Mouse (Mus musculus) spleen, postnatal 10 days (tissue): Measurements from ENCODE around the gene Aak1.
"Not testable (repeated sequence)": the region's sequence is repeated elsewhere in the genome, so short reads cannot be mapped to it uniquely, and the experiment has no call there.

Experiments used
- DNase-seq, 2 experiments: peaks; one replicate each; pipeline ENCODE4 v3.0.0; 2021 to 2022; ENCODE audit warnings: low spot score in 2 of 2

Aak1 gene

DNA sequence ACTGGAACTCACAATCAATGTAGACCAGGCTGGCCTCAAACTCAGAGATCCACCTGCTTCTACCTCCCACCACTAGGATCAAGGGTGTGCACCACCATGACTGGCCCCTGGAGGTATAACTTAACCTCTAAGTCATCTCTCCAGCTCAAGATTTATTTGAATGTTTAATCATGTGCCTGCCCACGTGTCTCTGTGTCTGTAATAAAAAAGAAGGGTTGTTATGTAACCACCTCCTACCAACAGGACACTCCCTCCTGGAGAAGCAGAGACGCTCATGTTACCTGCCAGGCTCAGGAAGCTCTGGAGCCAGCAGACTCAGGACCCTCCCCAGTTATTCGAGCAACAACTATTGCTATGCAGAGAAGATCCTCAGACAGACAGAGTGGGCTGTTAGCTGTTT is 7.4 kb upstream of the Aak1 start:
- DNase-seq = no peak

- no peak for DNase-seq
Observed at GRCm38 (mm10) chr6:86843636-86844035, 5.7 kb upstream of the Aak1 start.

GRCm38 (mm10) chr6:86846467-86846866 is 2.9 kb upstream of the Aak1 start:
- no peak for DNase-seq

DNA sequence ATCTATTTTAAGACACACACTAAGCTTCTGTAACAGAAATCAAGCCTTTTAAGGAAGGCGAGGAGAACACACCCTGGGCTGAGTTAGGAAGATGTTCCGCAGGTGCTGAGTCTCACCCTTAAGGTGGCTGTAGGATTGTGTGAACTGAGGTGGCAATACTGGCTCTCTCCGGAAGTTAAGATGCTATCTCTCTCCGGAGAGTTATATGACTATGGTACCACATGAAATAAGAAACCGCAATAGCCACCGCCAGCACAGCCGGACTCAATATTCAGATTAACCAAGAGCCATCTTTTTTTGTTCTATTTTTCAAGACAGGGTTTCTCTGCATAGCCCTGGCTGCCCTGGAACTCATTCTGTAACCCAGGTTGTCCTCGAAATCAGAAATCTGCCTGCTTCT is 1.5 kb upstream of the Aak1 start:
- DNase-seq = no peak

DNA sequence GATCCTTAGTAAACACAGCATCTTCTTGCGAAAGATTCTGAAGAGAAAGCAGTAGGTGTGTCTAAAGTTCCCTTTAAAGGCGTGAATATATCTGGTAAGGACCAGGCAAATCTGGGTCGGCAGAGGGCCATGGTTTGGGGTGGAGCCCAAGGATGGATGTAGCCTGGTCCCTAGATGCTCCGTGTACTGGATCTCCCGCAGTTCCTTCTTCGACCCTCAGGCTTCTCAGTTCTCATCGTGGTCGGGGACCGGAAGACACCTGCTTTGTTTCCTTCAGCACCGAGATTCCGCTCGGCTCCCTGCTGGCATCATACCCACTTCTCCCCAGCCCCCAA is 770 bp upstream of the Aak1 start:
- DNase-seq = no peak

GRCm38 (mm10) chr6:86849692-86850445 is 552 bp downstream of the Aak1 start:
- DNase-seq = peak in 1 of 2 experiments; percentile 61

- no peak for DNase-seq
Observed at GRCm38 (mm10) chr6:86850588-86850987, 1.3 kb downstream of the Aak1 start.

DNA sequence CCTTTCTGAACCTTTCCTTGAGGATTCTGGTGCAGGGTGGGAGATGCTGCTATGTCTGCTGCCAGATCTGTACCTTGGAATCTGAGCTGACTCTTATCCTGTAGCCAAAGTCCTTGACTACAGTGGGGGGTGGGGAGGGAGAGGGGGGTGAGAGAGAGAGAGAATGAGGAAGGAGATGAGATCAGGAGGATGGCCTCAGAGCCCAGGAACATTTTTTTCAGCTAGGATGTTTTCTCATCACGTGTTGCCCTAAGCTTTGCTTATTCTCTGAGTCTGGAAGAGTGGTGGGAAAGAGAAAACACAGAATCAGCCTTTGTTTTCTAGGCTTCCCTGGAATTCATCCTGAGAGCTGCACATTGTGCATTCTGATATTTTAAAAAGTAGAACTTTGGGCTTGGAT is 2.2 kb downstream of the Aak1 start:
- no peak for DNase-seq

GRCm38 (mm10) chr6:86853928-86854327 is 4.6 kb downstream of the Aak1 start:
- no peak for DNase-seq

DNA sequence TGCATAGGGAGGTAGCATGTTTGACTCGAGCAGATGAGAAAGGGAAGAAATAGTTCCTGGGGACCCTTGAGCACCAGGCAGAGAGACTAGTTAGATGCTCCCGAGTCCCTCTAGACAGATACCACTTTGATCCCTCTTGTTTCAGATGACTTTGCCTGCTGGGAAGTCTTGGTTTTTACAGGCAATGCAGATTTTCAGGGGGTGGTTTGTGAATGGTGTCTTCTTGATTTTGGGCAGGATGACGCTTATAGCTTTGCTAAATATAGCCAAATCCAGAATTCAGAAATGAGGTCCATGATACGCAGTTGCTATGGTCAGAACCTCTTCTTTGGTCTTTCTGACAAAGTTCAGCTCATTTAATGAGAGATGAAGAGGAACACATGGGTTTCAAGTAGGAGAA is 5.6 kb downstream of the Aak1 start:
- DNase-seq = no peak

- DNase-seq = no peak
Observed at GRCm38 (mm10) chr6:86858606-86859005, 9.3 kb downstream of the Aak1 start.

GRCm38 (mm10) chr6:86860732-86861463 is 11.6 kb downstream of the Aak1 start:
- DNase-seq = no peak

DNA sequence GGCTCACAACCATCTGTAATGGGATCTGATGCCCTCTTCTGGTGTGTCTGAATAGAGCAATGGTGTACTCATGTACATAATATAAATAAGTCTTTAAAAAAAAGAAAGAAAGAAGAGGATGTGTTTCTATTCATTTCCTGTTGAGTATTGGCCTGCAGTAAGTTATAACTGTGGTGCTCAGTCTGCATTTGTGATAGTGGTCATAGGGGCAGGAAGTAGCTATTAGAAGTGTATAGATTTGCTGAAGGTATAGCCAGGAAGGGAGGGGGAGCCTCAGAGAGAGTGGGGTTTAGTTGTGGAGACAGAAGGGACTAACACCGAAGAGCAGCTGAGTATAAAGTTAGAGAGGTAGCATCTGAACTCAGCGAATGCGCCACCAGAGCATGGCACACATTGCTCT is 15.0 kb downstream of the Aak1 start:
- DNase-seq = no peak

DNA sequence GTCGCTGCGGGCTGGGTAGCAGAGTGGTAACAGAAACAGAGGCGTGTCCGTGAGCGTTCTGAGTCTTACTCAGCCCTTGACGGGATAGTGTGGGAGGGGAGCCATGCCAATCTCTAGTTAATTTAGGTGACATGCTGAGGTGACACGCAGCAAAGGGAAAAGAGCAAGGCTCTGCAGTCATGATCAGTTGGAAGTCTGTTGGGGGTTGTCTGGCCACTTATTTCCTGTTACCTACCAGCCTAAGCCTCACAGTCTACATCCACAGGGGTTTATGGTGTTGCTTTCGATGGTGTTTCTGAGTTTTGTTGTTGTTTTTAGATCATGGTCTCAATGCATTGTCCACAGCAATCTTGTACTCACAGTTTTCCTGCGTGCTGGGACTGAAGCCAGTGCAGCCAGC is 21.0 kb downstream of the Aak1 start:
- no peak for DNase-seq

GRCm38 (mm10) chr6:86871783-86872182 is 22.5 kb downstream of the Aak1 start:
- no peak for DNase-seq

DNA sequence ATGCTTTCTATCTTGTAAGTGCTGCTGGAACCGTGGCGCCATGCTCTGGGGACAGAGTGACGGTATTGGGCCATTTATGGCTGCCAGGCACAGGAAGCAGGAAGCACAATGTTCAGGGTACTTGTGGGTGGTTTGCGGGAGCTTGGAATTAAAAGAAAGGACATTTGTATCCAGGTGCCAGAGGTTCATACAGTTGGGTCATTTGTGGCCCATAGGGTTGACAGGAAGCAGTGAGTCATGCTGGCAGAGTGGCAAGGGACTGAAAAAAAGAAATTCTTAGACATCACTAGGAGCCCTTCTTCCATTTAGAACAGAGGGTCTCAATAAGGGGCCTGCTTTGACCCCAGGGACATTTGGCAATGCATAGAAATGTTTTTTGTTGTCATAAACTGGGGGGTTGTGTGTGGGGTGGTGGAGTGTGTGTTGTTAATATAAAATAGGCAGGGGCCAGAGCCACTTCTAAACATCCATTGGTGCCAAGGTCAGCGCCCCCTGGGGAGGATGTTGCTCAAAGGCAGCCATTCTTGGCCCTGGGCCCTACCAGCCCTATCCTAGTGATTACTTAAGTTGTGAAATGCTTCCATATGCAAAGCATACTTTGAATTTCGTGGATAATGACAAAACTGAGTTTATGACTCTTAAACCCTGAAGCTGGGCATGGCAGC is 25.5 kb downstream of the Aak1 start:
- DNase-seq = peak in 1 of 2 experiments; percentile 26

GRCm38 (mm10) chr6:86876451-86876850 is 27.1 kb downstream of the Aak1 start:
- no peak for DNase-seq

- not testable (repeated sequence) for DNase-seq
Observed at GRCm38 (mm10) chr6:86878656-86879055, 29.3 kb downstream of the Aak1 start.

DNA sequence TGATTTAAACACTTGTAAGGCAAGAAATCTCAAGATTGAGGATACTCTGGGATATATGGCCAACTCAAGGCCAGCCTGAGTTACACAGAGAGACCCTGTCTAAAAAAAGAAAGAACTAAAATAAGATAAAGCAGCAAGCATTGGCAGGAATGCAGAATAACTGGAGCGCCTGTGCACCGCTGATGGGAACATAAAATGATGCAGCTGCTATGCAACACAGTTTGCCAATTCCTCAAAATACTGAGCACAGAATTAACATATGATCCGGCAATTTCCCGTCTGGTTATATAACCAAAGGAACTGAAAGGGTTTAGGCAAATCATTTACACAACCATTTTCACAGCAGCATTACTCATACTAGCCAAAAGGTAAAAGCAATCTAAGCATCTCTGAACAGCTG is 30.0 kb downstream of the Aak1 start:
- no peak for DNase-seq

- DNase-seq = no peak
Observed at GRCm38 (mm10) chr6:86884230-86884629, 34.9 kb downstream of the Aak1 start.

GRCm38 (mm10) chr6:86884746-86885145 is 35.4 kb downstream of the Aak1 start:
- no peak for DNase-seq

DNA sequence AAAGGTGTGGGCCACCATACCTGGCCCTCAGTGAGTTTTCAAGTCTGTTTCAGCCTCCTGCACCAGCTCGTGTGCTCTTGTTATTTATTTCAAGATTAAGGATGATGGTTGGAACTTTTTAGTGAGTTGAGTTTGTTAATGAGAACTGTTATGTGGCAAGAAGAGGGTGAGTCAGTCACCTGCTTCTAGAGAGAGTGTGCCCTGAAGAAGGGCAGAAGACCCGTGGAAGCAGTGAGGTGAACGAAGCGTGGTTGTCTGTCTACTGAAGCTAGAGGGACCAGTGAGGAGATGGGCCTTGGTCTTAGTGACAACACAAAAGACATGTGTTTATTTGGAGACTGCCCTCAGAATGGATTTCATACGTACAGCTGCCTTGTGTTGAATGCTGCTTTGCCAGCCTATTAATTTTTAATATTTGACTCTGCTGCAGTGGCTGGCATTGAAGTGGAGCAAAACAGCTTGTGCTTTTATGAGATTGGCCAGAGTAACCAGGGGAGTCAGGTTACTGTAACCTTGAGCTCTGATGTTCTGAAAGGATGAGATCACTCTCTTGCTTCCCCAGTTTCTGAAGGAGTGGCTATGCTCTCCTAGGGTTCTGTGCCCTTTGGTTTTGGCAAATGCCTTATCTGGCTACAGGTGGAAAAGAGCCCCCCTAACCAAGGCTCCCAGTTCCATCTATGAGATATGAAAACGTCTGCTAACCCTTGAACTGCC is 36.7 kb downstream of the Aak1 start:
- no peak for DNase-seq
